Mouse (Mus musculus) olfactory bulb, adult 2 months (tissue): ENCODE results near the gene Ppfibp2.

Experiments used
- CTCF ChIP-seq: fragments of 200-500 bp; IDR thresholded peaks from 2 replicates; pipeline ENCODE4 v1.5.1; 2012; ENCODE audit warnings: low read depth, mild to moderate bottlenecking, low read length, moderate library complexity; ENCODE audit not compliant: insufficient read depth
- POLR2A ChIP-seq: fragments of 200-500 bp; IDR thresholded peaks from 2 replicates; pipeline ENCODE4 v1.6.1; 2012; ENCODE audit warnings: mild to moderate bottlenecking, low read depth, low read length, moderate library complexity; ENCODE audit not compliant: insufficient read depth

GRCm38 (mm10) chr7:107595426-107595825 lies 419 bp downstream of the Ppfibp2 start:
- TF ChIP-seq CTCF (no peak), POLR2A (no peak)
